Mouse (Mus musculus) kidney, embryonic 16.5 days (tissue): ENCODE data around the gene Fars2. TPM values are rescaled to one million over a fixed set of nuclear protein-coding genes. Genes with fewer than 3 reads are reported as not detected.

Experiments
- ATAC-seq: fragments of 200-750 bp; cut with Nextera tagmentation; 2 replicates; pipeline ENCODE4 v1.8.0; 2017; ENCODE audit warnings: moderate TSS enrichment; ENCODE audit not compliant: low FRiP score, low TSS enrichment
- H3K27ac ChIP-seq: fragments of 300-500 bp; sonication (generic); 2 replicates; pipeline ENCODE4 v1.5.1; 2014; ENCODE audit warnings: low read length
- H3K27me3 ChIP-seq: fragments of 300-500 bp; sonication (generic); 2 replicates; pipeline ENCODE4 v1.6.1; 2014; ENCODE audit warnings: low read length, control low read depth, mixed read lengths; ENCODE audit not compliant: insufficient read depth
- H3K36me3 ChIP-seq: fragments of 300-500 bp; sonication (generic); 2 replicates; pipeline ENCODE4 v1.6.1; 2014; ENCODE audit warnings: low read length, control low read depth, mixed read lengths; ENCODE audit not compliant: insufficient read depth
- H3K4me1 ChIP-seq: fragments of 300-500 bp; sonication (generic); 2 replicates; pipeline ENCODE4 v1.6.1; 2014; ENCODE audit warnings: low read length, control low read depth, mixed read lengths; ENCODE audit not compliant: insufficient read depth
- H3K4me2 ChIP-seq: fragments of 300-500 bp; sonication (generic); replicated peaks from 2 replicates; pipeline ENCODE4 v1.6.1; 2014; ENCODE audit warnings: low read depth, low read length
- H3K4me3 ChIP-seq: fragments of 300-500 bp; sonication (generic); 2 replicates; pipeline ENCODE4 v1.5.1; 2014; ENCODE audit warnings: mild to moderate bottlenecking, low read length
- H3K9ac ChIP-seq: fragments of 300-500 bp; sonication (generic); replicated peaks from 2 replicates; pipeline ENCODE4 v1.6.1; 2014; ENCODE audit warnings: low read length
- H3K9me3 ChIP-seq: fragments of 300-500 bp; sonication (generic); 2 replicates; pipeline ENCODE4 v1.6.1; 2016; ENCODE audit warnings: low read length, control low read depth
- WGBS: fragments of 180-500 bp; shearing (Covaris S2); extraction: QIAGEN DNeasy Blood & Tissue Kit; methylation state at CpG from one replicate; pipeline ENCODE4 v1.1.7; 2014; 5-methylcytosine and 5-hydroxymethylcytosine counted together
- polyA plus RNA-seq: library from polyadenylated mRNA; unstranded; fragments of >200 nt; fragmentation: Nextera tagmentation; extraction: Ambion mirVana; gene quantifications from 2 replicates; pipeline ENCODE4 v1.2.1, GENCODE M21; 2015

The Fars2 gene
- polyA plus RNA-seq, 1 experiment from 2014 or later = 48.6 TPM

DNA sequence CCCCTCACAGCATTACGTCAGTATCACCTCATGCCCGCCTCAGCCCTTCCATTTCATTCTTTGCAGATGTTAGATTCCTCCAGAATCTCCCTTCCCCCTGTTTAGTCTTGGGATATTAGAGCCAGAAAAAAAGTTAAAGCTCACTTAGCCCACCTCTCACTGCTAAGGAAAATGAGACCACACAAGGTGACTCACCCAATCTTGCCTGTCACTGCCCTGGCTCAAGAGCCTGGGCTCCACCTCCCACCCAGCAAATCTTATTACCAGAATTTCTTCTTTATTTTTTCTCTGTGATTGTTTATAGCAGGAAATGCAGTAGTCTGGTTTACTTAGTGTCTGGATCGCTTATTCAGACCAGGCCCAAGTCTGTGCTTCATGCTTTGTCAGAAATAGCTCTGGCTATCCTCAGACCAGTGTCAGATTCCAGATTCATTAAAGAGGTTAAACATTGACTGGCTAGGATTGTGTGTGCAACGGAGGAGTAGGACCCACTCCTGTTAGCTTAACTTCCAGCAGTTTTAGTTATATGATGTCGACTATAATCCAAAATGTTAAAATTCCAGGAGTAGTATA, 412.3 kb downstream of the Fars2 start:
- Histone ChIP-seq H3K9ac (no peak overlapping the region), H3K9me3 (no peaks in the 10 kb centered on the region), H3K36me3 (no peaks in the 10 kb centered on the region), H3K27ac (no peak overlapping the region; the same call in 1 of the 2 replicates), H3K4me3 (no peak overlapping the region), H3K4me2 (no peak overlapping the region), H3K4me1 (peaks cover 5% of the 10 kb centered on the region; the same call in 1 of the 2 replicates), H3K27me3 (no peaks in the 10 kb centered on the region)
- WGBS = 56% methylated on average over 5 of the region's 5 CpGs
- ATAC-seq = peak; percentile 46; the same call in 1 of the 2 replicates

DNA sequence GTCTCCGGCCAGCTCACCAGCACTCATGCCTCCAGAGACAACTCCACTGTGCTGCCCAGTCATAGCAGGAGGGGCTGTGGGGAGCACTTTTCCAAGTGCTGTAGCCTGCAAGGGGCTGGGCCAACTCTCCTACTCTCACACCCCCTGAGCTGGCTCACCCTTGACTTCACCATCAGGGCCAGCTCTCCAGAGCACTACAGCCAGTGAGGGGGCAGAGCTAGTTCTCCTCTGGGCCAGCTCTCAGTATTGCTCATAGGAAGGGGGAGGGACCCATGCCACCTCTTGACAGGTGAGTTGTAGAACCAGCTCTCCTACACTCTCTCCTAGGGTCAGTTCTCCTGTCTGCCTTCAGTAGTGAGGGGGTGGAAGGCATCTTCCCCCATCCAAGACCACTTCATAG, 413.6 kb downstream of the Fars2 start:
- Histone ChIP-seq H3K4me3 (no peak overlapping the region), H3K4me1 (peaks cover 5% of the 10 kb centered on the region; the same call in 1 of the 2 replicates), H3K36me3 (no peaks in the 10 kb centered on the region), H3K27ac (no peak overlapping the region), H3K4me2 (no peak overlapping the region), H3K27me3 (no peaks in the 10 kb centered on the region), H3K9ac (no peak overlapping the region), H3K9me3 (no peaks in the 10 kb centered on the region)
- no peak for ATAC-seq
- 92% methylated on average over 1 of the region's 1 CpGs for WGBS

DNA sequence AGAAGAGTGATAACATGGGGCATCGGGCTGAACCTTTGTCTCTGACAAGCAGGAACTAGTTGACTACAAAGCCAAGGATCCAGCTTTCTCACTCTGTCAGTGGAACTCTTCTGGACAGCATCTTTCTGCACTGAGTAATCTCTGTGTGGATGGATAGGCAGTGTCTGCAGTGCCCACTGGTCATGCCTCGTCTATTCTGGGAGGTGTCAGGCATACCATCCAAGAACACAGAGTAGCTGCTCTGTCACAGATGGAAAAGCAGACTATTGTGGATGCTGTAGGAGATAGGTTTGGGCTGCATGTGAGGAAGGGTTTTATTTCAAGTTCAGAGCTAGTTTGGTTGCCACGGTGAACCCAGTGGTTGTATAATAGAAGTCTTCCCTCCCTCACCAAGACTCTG, 414.7 kb downstream of the Fars2 start:
- ATAC-seq = no peak; the same call in 1 of the 2 replicates
- H3K27ac ChIP-seq = no peak overlapping the region
- no peak overlapping the region for H3K4me3 ChIP-seq
- no peaks in the 10 kb centered on the region for H3K27me3 ChIP-seq
- H3K4me2 ChIP-seq = no peak overlapping the region
- H3K36me3 ChIP-seq = no peaks in the 10 kb centered on the region
- 70% methylated on average over 3 of the region's 3 CpGs for WGBS
- peaks cover 5% of the 10 kb centered on the region; the same call in 1 of the 2 replicates for H3K4me1 ChIP-seq
- no peak overlapping the region for H3K9ac ChIP-seq
- H3K9me3 ChIP-seq = no peaks in the 10 kb centered on the region

DNA sequence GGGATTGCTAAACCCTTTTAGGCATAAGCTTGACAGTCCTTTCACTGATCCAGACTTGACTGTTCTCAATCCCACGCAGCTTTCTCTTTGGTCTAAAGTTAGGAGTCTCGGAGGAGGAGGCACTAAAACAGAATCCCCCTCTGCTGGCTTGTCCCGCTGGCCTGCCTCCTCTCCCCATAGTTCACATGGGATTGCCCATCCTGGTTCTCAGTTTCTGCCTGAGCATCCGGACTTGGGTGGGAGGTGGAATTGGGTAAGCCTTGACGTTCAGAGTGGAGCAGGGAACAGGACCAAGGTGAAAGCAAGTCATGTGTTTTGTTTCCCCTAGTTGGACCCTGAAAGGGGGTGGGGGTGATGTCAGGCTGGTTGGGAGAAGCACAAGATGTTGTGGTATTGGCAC, 415.9 kb downstream of the Fars2 start:
- no peak overlapping the region for H3K4me2 ChIP-seq
- no peaks in the 10 kb centered on the region for H3K36me3 ChIP-seq
- H3K4me1 ChIP-seq = peaks cover 5% of the 10 kb centered on the region; the same call in 1 of the 2 replicates
- no peak for ATAC-seq
- H3K9me3 ChIP-seq = no peaks in the 10 kb centered on the region
- H3K9ac ChIP-seq = no peak overlapping the region
- no peaks in the 10 kb centered on the region for H3K27me3 ChIP-seq
- no peak overlapping the region for H3K27ac ChIP-seq
- no peak overlapping the region for H3K4me3 ChIP-seq
- 86% methylated on average over 5 of the region's 5 CpGs for WGBS

DNA sequence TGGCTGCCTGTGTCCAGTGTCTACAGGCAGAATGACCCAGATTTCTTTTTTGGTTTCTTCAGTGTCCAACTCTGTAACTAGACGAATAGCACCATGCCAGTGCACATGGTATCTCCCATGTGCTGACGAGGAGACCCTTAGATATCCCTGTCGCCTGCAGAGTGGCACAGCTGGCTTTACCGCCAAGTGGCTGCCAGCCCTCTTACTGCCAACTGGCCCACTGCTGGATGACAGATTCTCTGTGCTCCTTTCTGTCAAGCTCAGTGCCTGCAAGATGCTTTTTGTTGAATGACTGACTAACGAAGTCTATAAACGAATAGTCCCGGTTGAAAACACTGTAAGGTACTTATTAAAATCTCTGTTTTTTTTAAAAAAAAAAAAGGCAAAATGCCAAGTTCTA, 416.3 kb downstream of the Fars2 start:
- Histone ChIP-seq H3K27me3 (no peaks in the 10 kb centered on the region), H3K4me2 (no peak overlapping the region), H3K36me3 (no peaks in the 10 kb centered on the region), H3K9me3 (no peaks in the 10 kb centered on the region), H3K4me1 (peaks cover 5% of the 10 kb centered on the region; the same call in 1 of the 2 replicates), H3K9ac (no peak overlapping the region), H3K4me3 (no peak overlapping the region), H3K27ac (no peak overlapping the region)
- ATAC-seq = no peak
- WGBS = 87% methylated on average over 7 of the region's 7 CpGs

DNA sequence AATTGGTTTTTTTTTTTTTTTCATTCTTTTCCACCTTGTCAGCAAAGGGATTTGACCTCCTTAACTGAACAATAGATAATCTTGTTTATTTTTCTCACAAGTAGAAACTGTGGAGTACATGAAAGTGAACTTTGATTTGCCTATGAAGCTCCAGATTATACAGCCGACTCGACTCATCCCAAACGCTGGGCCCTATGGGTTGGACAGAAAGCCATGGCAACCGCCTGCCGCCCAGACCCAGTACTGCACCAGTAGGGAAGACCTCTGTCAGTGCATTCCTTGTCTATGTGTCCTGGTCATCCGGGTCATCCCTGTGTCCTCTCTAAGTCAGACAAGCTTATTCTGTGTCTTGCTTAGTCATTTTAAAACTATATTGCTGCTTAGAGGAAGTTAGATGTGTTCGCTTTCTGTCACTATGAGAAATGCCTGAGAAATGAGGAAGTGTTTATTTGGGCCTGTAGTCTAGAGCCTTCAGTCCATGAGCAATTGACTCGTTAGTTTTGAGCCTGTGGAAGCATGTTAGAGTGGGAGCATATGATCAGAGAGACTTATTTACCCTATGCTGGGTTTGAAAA, 416.8 kb downstream of the Fars2 start:
- Histone ChIP-seq H3K27me3 (no peaks in the 10 kb centered on the region), H3K9me3 (no peaks in the 10 kb centered on the region), H3K27ac (no peak overlapping the region), H3K36me3 (no peaks in the 10 kb centered on the region), H3K4me3 (no peak overlapping the region), H3K4me2 (no peak overlapping the region), H3K9ac (no peak overlapping the region), H3K4me1 (peaks cover 5% of the 10 kb centered on the region; the same call in 1 of the 2 replicates)
- 85% methylated on average over 8 of the region's 8 CpGs for WGBS
- ATAC-seq = no peak

DNA sequence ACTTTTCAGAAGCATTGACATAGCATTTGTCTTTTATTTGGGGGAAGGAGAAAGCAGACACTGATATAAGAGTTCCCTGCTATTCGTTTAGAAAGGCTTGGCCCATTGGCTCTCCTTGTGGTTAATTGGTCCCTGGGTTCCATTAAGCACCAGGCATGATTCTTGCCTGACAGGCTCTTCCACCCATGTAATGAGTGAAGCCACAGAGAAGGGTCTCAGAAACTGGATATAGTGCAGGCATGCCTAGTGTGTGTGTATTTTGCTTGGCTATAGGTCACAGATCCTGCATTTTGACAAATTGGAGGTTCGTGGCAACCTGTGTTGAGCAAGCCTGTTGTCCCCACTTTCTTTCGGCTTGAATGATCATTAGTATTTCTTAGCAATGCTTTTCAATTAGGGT, 420.4 kb downstream of the Fars2 start:
- H3K4me3 ChIP-seq = no peak overlapping the region
- no peak overlapping the region for H3K9ac ChIP-seq
- no peak overlapping the region for H3K27ac ChIP-seq
- H3K4me2 ChIP-seq = no peak overlapping the region
- no peaks in the 10 kb centered on the region for H3K36me3 ChIP-seq
- H3K4me1 ChIP-seq = no peaks in the 10 kb centered on the region
- H3K9me3 ChIP-seq = no peaks in the 10 kb centered on the region
- WGBS = 53% methylated on average over 3 of the region's 3 CpGs
- ATAC-seq = no peak
- H3K27me3 ChIP-seq = no peaks in the 10 kb centered on the region

DNA sequence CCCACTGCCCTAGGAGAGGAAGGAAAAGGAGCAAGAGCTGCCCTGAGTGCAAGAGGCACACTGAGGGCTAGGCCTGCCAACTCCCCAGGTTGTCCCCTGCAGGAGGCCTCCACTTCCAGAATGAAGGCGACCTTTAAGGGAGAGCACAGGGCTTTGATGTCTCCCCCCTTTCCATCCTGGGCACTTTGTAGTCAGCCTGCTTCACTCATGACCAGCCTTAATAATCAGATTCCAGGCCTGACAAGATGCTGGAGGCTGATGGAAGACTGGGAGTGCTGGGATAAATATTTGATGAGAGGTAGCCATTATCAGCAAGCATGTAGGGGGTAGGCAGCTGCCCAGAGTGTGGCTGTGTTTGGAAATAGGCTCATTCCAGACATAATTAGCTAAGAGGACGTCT, 421.2 kb downstream of the Fars2 start:
- 79% methylated on average over 2 of the region's 2 CpGs for WGBS
- no peak overlapping the region for H3K4me2 ChIP-seq
- H3K4me1 ChIP-seq = no peaks in the 10 kb centered on the region
- H3K9ac ChIP-seq = no peak overlapping the region
- 0 out of 2 replicates have a peak, but pooled peaks cover 2% of the 10 kb centered on the region for H3K9me3 ChIP-seq
- no peak overlapping the region for H3K4me3 ChIP-seq
- H3K27ac ChIP-seq = no peak overlapping the region
- no peak for ATAC-seq
- no peaks in the 10 kb centered on the region for H3K36me3 ChIP-seq
- H3K27me3 ChIP-seq = no peaks in the 10 kb centered on the region

DNA sequence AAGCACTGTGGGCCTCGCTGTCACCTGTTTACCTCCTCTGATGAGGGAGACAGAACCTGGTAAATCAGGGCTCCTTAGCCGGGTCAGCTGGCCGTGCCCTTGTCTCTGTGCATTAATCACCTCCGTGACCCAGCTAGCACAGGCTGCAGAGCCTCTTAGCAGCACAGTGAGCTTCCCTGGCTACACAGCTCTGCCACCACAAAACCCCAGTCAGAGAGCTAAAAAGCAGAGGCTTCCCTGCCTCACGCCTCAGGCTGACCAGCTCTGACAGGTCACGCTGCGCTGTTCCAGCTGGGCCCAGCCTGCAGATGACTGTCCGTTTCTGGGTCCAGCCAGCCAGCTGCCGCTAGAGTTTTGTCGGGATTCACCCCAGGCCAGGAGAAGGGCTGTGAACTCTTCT, 423.0 kb downstream of the Fars2 start:
- 34% methylated on average over 10 of the region's 10 CpGs for WGBS
- Histone ChIP-seq H3K9me3 (0 out of 2 replicates have a peak, but pooled peaks cover 7% of the 10 kb centered on the region), H3K27ac (no peak overlapping the region), H3K9ac (no peak overlapping the region), H3K27me3 (no peaks in the 10 kb centered on the region), H3K4me3 (no peak overlapping the region), H3K4me2 (no peak overlapping the region), H3K4me1 (no peaks in the 10 kb centered on the region), H3K36me3 (no peaks in the 10 kb centered on the region)
- peak; percentile 35; the same call in 1 of the 2 replicates for ATAC-seq

DNA sequence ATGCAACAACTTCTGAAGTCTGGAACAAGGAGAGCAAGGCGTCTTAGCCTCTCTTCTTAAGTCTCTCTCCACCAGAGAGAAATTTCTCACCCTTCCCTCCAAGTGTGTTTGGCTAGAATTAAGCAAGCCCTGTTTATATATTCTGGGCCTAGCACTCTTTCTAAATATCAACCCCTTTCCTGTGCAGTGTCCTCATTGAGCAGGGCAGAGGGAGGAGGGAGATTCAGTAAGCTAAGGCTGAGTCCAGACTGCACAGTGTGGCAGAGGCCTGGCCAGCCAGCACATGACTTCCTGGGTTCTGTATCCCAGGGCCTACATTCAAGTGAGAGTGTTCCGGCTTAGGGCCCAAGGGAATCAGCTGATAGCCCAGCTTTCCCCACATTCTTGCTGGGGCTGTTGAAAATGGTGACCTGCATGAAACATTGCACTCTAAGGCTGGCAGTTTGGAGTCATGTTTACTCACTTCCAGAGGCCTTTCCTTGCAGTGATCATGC, 424.1 kb downstream of the Fars2 start:
- Histone ChIP-seq H3K36me3 (no peaks in the 10 kb centered on the region), H3K4me2 (no peak overlapping the region), H3K4me1 (no peaks in the 10 kb centered on the region), H3K4me3 (no peak overlapping the region), H3K9ac (no peak overlapping the region), H3K27me3 (no peaks in the 10 kb centered on the region), H3K9me3 (0 out of 2 replicates have a peak, but pooled peaks cover 7% of the 10 kb centered on the region), H3K27ac (no peak overlapping the region)
- no peak for ATAC-seq
- 86% methylated on average over 2 of the region's 2 CpGs for WGBS
